Mouse (Mus musculus) bone marrow, adult 2 months (tissue): Measurements from ENCODE around the gene Eif3f.

Experiments used
- CTCF ChIP-seq: fragments of 200-500 bp; IDR thresholded peaks from 2 replicates; pipeline ENCODE4 v1.5.1; 2011; ENCODE audit warnings: low read length, control low read depth; ENCODE audit not compliant: control insufficient read depth, insufficient read depth
- POLR2A ChIP-seq: fragments of 200-500 bp; IDR thresholded peaks from 2 replicates; pipeline ENCODE4 v1.6.1; 2011; ENCODE audit warnings: low read depth, mild to moderate bottlenecking, control low read depth, low read length, borderline replicate concordance; ENCODE audit not compliant: control insufficient read depth

DNA sequence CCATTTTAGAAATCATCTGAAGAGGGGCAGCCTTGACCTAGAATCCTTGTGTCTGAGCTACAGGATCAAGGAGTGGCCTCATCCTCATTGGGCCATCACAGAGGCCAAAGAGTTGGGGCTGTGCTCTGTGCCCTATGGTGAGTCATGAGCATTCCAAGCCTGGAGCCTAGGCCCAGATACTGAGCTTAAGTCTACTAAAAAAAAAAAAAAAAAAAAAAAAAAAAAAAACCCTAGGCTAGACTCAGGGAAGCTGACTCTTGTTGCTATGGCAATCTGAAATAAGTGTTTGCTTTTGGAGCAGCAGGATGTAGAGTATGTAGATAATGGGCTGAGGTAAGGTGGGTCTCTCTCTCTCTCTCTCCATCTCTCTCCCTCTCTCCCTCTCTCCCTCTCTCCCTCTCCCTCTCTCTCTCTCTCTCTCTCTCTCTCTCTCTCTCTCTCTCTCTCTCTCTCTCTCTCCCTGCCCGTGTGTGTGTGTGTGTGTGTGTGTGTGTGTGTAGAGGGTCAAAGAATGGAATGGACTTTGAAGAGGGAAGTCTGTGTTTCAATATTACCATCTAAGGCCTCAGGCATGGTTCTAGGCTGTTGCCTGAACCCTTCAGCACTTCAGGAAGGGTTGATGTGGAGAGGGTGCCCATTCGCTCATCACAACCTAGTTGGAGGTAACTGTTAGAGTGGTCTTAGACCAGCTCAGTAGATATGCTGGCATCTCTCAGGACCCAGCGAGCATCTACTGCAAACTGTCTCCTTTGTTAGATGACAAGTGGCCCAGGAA, 51.9 kb downstream of the Eif3f start:
- TF ChIP-seq CTCF: no peak
- no peak for TF ChIP-seq POLR2A
